Mouse (Mus musculus): ENCODE measurements around the gene Ugt1a5.
"Not testable (repeated sequence)": the region's sequence is repeated elsewhere in the genome, so short reads cannot be mapped to it uniquely, and the experiment has no call there.

The Ugt1a5 gene

GRCm38 (mm10) chr1:88225301-88225700 is 59.5 kb downstream of the Ugt1a5 start:
- not testable (repeated sequence) for DNase-seq

GRCm38 (mm10) chr1:88225741-88226140 is 59.9 kb downstream of the Ugt1a5 start:
- DNase-seq: no peak

GRCm38 (mm10) chr1:88226670-88227379 is 61.0 kb downstream of the Ugt1a5 start, which contains the start of gene Mroh2a:
Mroh2a (plus strand) TSS chr1:88226986.
- DNase-seq: peak in 1 of 2 experiments; percentile 26

- peak in 1 of 2 experiments; percentile 6 for DNase-seq
Measured at GRCm38 (mm10) chr1:88227482-88227881, 61.7 kb downstream of the Ugt1a5 start.

- DNase-seq: peak; percentile 10 to 16
Measured at GRCm38 (mm10) chr1:88228121-88228520, 62.3 kb downstream of the Ugt1a5 start.

- peak in 1 of 2 experiments; percentile 6 for DNase-seq
Measured at GRCm38 (mm10) chr1:88229566-88229965, 63.8 kb downstream of the Ugt1a5 start.

- DNase-seq: peak; percentile 4 to 12
Measured at GRCm38 (mm10) chr1:88229986-88230385, 64.2 kb downstream of the Ugt1a5 start.

GRCm38 (mm10) chr1:88230421-88230820 is 64.6 kb downstream of the Ugt1a5 start:
- DNase-seq: peak; percentile 6 to 14

- peak; percentile 5 to 7 for DNase-seq
Measured at GRCm38 (mm10) chr1:88230981-88231802, 65.4 kb downstream of the Ugt1a5 start.

- peak; percentile 8 to 9 for DNase-seq
Measured at GRCm38 (mm10) chr1:88231803-88232499, 66.1 kb downstream of the Ugt1a5 start.

- peak in 1 of 2 experiments; percentile 4 for DNase-seq
Measured at GRCm38 (mm10) chr1:88232664-88233380, 67.0 kb downstream of the Ugt1a5 start.

- peak in 1 of 2 experiments; percentile 17 for DNase-seq
Measured at GRCm38 (mm10) chr1:88233421-88234247, 67.8 kb downstream of the Ugt1a5 start.

GRCm38 (mm10) chr1:88234248-88234610 is 68.4 kb downstream of the Ugt1a5 start:
- DNase-seq: no peak

GRCm38 (mm10) chr1:88234646-88235045 is 68.8 kb downstream of the Ugt1a5 start:
- no peak for DNase-seq

- DNase-seq: peak in 1 of 2 experiments; percentile 24
Measured at GRCm38 (mm10) chr1:88235046-88235893, 69.5 kb downstream of the Ugt1a5 start.

- peak in 1 of 2 experiments; percentile 2 for DNase-seq
Measured at GRCm38 (mm10) chr1:88235894-88236415, 70.1 kb downstream of the Ugt1a5 start.

- DNase-seq: peak in 1 of 2 experiments; percentile 17
Measured at GRCm38 (mm10) chr1:88237311-88237710, 71.5 kb downstream of the Ugt1a5 start.

- peak in 1 of 2 experiments; percentile 32 for DNase-seq
Measured at GRCm38 (mm10) chr1:88238771-88239170, 73.0 kb downstream of the Ugt1a5 start.

- peak in 1 of 2 experiments; percentile 8 for DNase-seq
Measured at GRCm38 (mm10) chr1:88240072-88240471, 74.3 kb downstream of the Ugt1a5 start.

- DNase-seq: peak in 1 of 2 experiments; percentile 18
Measured at GRCm38 (mm10) chr1:88240579-88240978, 74.8 kb downstream of the Ugt1a5 start.

Data from spleen, adult 18-20 months (tissue).